Mouse (Mus musculus) ovary, postnatal 10 days (tissue): ENCODE data around the gene Apba2.

Experiments
- DNase-seq: peaks from one replicate; pipeline ENCODE4 v3.0.0; 2022; ENCODE audit warnings: low spot score

Apba2 gene

DNA sequence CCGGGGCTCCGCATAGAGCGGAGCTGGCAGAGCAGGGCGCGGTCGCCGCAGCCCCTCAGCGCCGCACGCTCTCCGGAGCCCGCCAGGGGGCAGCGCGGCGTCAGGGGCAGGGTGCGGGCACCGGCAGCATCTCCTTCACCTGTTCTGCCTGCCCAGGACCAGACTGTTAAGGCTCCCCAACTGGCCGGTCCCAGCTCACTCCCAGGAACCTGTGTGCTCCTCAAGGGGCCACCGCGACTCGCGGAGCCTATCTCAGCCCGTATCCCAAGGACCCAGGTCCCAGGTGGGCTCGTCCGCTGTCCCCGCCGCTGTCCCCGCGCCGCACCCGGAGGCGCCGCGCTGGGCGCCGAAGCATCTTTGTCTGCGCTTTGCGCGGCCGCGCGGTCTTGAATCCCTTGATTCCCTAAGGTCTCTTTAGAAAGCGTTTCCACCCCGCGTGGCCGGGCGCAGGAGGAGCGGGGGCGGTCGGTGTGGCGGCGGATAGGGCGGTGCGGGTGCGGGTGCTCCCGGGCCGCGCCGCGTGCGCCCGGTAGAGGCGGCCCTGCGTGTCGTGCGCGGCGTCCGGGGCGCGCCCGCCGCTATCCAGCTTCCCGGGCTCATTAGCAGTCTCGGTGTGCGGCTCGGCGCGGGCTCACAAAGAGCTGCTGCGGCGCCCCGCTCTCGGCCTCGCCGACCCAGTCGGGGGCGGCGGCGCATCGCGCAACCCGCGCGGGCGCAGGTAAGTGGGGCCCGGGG is at the start of gene Apba2:
Gene Apba2, plus strand, starts transcription at position 171 of the 735 bp plus-strand sequence.
- no peak for DNase-seq

DNA sequence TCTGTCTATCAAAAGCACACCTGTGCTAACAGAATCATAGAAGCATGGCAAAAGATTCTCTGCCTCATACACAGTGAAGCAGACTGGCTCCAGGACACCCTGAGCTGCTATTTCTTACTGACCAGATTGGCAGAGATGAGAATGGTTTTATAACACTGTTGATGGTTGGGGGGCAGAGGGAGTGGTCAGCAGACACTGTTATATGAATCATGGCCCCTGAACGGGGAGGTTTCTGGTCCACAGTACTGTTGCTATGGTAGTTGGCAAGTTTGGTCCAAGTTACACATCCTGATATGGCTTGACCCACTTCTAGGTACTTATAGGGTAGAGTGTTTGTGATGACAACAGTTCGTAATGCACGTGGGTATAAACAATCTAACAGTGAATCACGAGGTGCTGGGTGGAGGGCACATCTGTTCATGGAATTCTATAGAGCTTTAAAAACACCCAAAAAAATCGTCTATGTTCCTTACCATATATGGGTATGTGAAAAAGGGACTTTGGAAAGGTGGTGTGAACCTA is 49.6 kb upstream of the Apba2 start:
- no peak for DNase-seq

DNA sequence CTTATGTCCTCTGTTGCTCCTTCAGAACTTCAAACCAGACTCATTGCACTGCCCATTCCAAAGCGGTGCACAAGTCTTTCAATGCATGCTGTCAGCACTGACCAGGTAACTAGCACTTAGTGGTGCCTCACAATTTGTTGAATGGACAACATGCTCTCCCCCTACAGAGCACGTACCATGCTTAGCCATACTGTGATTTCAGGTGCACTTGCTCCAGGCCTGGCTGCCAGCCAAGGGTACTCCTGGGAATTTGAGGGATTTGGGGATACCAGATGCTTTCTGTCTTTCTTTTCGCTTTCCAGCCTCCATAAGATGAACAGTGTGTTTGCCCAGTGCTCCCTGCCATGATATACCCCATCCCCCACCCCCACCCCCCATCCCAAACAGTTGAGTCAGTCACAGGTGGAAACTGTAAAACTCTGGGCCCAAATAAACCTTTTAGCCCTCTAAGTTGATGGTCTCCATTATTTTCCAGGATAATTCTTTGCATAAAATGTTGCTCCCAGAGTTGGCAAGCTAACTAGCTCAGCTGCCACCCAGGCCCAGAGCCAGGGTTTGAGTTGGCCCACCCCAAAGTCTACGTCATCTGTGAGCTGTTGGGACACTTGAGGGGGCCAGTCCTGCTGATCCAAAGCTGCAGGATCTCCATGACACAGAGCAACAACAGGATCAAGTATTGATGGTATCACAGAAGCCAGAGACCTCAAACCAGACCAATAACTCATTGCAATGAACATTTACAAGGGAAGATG is 48.9 kb upstream of the Apba2 start:
- no peak for DNase-seq

DNA sequence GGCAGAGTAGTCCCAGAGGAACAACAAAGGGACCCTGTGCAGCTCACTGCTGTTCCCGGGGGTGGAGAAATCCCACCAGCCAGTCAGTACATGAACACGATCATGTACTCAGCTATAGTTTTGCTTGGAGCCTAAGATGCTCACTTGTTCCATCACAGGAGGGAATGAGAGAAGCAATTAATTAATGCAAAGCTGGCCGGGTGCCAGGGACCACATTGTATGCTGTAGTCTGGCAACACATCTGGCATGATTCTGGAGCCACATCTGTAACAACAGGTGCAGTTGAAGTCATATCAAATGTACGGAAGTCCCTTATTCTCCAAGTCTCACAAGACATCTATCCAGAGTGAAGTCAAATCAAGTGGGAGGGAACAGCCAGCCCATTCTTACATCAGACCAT is 45.3 kb upstream of the Apba2 start:
- DNase-seq: no peak

DNA sequence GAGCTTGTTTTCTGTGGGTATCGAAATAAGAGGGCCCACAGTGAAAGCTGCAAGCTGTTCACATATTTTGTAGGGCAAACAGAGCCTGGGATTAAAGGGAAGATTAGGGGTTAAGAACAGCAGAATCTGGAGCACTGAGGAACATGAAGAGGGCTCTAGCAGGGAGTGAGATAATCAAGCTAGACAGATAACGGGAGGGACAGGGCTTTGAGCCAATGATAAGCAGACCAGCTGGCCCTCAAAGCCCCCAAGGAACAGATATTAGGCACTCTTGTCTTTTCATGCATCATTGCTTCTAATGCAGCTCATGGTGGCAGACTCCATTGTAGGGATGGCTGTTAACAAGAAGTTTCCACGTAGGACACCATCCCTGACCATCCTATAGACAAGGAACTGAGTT is 44.8 kb upstream of the Apba2 start:
- no peak for DNase-seq

DNA sequence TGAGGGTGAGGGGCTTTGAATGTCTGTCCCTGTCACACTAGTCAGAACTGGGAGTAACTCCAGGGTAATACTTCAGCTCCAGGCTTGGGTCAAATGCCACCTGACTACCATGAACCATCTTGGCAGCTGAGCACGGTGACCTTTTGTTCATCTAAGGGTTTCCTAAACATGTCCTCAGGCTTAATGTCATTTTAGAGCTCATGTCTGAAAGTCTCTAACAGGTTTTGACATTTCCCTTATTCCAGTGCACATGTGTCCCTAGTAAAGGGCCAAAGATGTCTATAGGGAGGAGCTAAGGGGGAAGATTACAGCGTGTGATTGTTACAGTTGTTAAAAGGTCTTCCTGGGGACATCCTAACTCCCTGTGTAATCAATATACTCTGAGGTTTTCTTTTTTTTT is 43.7 kb upstream of the Apba2 start:
- DNase-seq: no peak

DNA sequence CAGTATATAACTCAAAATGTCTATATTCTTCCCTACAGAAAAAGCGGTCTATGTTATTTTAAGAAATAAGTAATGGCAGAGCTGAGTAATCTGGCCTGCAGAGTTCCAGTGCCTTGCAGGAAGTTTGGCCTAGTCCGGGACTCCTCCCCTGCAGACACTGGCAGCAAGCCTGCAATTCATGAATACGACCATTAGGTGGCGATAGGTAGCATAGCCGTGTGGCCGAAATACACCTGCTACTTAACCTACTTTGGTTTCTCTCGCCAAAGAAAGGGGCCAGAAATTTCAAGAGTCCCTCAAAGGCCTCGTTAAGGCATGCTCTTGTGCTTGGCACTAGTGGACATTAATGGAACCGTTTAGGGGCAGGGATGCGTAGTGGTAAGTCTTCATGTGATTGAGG is 4.1 kb upstream of the Apba2 start:
- DNase-seq: no peak

DNA sequence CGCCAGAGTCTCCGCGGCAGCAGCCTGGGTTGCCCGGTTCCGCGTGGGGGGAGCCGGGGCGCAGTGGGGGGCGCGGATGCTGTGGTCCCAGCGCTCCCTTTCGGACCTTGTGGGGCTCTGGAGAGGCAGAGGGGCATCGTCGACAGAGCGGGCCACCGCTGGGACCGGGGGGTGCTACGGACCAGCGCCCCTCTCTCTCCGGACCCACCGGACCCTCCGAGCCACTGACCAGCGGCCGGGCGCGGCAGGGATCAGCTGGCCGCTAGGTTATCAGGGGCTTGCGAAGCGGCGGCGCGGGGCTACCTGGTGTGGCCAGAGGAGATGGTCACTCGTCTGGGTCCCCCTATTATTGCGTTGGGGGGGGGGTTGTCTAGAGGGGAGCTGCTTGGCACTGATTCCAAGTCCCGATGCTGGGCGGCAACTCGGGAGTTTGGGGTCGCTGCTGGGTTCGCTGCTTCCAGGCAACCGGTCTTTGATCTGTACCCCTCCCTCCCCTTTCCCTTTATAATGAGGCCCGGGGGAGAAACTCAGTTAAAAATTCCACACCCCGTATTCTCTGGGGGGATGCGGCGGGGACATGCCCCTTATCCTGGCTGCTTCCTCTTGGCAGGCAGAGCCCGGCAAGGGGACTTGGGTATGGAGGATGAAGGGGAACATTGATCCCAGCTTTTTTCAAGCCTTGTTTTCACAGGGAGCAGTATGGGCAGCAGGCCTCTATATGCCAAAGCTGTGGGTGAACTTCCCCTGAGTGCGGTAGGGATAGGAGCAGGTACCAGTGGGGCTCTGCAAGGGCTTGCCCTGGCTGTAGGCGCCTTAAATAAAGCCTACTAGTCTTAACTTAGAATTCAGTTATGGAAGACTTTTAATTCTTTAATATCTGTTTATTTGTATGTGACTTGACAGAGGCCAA is 1.0 kb downstream of the Apba2 start:
- DNase-seq: no peak

DNA sequence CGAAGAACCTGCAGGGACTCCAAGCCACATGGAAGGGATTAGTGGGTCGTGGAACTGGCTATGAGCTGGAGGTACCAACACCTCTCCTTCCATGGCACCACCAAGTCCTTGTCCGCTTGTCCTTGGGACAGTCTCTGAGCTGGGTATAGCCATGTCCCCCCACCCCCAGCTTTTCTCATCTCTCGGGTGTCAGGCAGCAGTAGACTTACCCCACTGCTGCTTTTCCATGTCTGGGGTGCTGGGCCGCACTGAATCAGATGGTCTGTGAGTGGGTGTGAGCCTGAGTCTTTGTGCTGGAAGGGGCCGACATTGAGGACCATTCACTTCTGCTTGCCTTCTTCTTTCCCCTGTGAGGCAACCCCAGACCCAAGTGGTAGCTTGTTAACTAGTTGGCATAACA is 2.1 kb downstream of the Apba2 start:
- DNase-seq: no peak

DNA sequence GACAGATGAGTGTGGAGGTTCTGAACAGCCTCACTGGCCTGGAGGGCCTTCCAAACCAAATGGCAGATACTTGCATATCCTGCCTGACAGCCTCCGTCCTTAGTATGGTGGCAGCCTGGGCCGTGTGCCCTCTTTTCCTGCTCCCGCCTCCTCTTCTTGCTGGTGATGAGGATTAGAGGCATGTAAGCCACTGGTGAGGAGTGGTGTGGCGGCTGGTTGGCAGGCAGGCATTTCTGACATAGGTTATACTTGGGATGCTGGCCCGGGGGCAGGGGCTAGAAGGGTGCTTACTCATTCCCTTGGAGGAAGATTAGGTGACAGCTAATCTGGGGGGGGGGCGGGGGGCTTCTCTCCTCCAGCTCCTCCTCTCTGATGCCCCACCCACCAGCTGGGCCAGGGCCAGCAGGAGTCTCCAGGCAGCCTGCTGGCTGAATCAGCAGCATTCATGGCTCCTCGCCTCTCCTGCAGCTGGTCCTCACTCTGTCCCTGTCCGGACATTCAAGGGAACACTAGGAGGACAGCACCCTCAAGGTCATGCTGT is 3.3 kb downstream of the Apba2 start:
- no peak for DNase-seq

DNA sequence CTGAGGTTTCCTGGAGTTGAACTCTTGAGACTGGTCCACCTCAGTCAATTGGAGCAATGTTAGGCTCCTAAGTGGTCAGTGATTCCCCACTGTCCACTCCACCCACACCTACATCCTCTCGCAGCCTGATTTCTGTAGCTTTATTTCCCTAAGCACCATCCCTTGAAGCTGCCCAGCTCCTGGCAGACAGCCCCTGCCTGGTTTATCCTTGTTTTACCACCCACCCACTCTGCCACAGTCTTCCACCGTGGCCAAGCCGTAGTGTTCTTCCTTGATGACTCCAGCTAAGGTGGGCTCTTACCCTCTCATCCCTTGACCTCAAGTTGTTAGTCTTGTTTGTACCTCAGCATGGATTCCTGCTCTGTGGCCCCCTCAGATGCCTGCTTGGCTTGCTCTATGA is 4.1 kb downstream of the Apba2 start:
- no peak for DNase-seq

DNA sequence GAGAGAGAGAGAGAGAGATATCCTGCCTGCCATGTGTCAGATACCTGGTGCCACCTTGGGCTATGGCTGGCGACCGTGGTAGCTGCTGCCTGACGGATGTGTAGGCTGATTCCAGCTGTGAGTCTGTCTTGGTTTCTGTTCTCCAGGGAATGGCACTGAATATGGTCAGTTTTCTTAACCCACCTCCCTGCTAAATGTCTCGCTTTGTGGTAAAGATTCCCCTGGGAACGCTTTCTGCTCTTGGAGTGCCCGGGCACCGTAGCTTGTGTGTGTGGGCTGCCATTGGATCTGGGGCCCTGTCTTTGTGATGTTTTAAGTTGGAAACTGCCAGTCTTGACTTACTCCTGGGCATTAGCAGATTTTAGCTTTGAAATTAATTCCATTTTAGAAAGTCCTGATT is 7.3 kb downstream of the Apba2 start:
- DNase-seq: no peak

DNA sequence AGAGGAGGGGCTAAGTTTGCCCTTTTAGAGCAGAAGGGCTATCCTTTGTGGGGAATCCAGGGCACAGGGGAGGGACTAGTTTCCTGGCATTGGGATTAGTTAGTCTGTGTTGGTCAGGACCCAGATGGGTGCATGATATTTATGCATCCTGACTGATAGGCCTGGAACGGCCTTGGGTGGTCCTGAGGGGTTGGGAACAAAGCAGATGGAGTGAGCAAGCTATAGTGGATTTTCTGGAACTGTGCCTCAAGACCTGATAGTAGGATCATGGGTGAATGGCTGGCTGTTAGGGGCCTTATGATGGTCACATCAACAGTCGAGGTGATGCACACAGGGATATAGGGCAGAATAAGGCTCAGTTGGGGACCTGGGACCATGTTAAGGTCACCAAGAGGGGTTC is 8.4 kb downstream of the Apba2 start:
- DNase-seq: no peak

DNA sequence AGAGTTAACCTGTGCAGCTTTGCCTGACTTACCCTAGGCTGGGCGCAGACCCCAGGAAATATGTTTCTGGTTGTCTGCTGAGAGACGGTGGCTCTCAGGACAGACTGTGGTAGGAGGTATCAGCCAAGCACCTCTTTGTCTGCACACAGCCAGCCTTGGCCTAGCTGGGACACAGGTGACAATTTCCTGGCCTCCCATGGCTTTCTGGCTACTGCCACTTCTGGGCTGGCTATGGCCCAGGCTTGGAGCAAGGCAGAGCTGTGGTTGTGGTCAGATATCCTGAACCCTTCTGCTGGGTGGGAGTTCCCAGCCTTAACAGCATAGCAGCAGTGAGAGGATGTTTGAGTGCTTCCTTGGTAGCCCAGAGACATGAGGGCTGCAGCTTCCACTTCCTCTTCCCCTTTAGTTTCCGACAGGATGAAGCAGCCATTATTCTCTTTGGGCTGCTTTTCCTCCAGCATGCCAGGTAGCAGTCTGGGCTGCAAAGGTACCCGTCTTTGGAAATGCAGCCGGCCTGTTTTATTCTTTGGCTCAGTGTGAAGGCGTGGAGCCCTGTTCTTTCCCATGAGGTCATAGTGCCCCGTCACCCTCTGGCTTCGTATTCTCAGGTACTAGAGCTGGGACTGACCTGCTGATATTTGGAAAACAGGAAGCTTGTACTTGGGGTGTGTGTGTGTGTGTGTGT is 9.2 kb downstream of the Apba2 start:
- no peak for DNase-seq

DNA sequence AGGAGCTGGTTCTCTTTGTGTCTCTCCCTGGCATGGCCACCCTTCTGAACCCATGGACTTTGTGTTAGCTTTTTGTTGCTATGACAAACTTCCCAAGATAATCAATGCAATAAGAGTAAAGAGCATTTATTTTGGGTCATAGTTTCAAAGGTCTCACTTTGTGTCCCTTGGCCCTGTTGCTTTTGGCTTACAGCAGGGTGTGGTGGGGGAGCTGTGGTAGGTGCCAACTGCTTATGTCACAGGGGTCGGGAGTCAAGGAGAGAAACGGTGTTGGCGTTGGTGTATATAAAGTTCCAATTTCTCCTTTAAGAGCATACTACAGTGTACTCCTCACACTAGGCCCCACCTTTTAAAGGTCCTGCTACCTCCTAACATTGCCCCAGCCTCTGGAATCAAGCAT is 12.1 kb downstream of the Apba2 start:
- DNase-seq: no peak

DNA sequence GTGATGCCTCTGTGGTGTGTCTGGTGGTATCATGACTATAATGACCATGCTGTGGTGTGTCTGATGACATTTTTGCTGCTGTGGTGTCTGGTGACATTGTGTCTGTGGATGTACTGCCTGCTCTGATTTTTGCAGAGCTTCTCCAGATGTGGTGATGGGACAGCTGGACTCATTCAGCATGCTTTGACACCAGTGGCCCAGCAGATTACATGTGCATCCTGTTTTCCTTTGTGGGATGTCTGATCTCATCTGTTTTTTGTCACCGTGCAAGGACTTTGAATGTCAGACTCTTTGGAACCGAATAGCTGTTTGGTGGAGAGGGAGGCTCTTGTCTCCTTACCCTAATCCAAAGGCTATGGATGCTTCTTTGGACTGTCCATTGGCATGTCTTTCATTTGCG is 13.8 kb downstream of the Apba2 start:
- no peak for DNase-seq

DNA sequence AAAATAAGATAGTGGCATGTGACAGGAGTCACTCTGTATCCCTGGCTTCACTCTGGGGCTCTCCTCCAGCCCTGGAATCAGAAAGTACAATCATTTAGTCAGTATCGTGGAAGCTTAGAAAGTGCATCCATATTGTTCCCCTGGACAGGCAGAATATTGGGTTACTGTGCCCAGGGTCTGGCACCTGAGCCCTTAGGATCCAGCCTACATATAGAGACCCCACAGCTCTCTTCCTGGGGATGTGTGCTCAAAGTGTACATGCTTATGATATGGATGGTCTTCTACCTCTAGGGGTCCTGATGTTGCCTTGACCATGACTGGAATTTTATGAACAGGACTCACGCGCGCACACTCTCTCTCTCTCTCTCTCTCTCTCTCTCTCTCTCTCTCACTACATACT is 14.4 kb downstream of the Apba2 start:
- no peak for DNase-seq

DNA sequence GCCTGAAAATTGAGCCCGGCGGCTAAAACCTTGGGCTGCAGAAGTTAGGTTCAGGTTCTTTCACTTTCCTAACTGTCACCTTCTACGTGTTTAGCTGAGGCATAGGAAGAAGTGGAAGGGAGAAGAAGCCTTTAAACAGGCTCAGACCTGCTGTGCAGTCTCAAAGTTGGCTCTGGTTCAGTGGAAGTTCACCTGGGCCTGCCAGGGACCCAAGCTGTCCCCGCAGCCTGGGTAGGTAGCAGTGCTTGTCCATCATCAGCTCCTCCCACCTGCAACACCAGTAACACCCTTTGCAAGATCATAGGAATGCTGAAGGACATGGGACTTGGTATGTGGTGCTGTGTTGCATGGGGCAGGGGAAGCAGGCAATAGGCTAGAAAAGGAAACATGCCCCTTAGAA is 17.6 kb downstream of the Apba2 start:
- DNase-seq: no peak

DNA sequence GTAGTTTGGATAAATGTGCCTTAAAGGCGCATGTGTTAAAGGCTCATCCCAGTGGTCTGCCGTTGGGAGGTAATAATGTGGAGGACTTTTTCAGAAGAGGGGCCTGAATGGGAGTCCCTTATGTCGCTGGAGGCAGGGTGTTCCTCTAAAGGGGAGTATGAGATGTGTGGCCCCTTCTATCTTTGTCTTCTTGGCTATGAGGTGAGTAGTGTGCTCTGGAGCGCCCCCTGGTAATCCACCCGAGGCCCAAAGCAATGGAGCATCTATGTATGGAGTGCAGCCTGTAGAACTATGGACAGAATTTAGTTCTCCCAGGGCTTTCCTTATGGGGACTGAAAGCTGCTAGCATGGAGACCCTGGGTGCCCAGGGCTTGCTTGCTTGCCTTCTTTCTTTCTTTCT is 18.0 kb downstream of the Apba2 start:
- DNase-seq: no peak

DNA sequence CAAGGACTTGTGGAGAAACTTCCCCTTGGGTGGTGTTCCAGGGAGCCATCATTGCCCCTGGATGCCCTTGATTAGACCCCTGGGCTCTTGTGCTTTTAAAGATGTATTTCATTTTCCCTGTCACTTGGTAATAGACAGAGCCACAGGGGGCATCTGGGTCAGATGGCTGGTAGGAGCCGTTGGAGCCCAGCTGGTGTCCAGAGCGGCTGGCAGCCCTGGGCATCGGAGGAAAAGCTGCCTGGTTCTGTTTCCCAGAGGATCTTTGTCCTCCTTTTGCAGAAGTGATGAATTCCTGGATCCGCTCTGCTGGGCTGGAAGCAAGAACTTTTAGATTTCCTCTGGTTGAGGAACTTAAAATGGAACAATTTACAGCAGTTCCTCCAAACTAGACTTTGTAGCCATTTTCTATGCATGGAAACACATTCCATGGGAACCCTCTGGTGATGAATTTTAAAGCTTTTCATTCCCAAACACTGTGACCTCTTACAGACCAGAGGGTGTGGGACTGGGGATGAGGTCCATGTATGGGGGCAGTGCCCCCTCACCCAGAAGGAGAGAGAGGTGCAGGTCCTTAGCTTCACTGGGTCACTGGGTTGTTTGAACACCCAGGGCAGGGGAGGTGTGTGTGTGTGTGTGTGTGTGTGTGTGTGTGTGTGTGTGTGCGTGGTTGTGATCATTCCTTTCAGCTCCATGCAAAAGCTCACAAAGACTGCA is 20.3 kb downstream of the Apba2 start:
- DNase-seq: no peak

DNA sequence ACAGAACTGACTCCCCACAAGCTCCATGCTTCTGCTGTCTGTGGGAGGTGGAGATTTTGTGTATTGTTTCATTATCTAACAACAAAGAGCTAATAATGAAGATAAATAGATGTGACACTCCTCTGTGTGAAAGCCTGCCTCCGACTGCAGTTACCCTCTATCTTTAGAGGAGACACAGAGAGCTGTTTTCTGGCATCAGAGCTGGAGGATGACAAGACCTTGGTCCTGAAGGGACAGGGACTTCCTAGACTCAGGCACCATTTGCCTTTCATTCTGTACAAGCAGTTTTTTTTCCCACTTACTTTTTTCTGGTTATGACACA is 20.9 kb downstream of the Apba2 start:
- no peak for DNase-seq
